Mouse (Mus musculus) fat pad, adult 2 months (tissue): ENCODE measurements around the gene Arhgef3.

Source experiments
- DNase-seq: peaks from one replicate; pipeline ENCODE4 v3.0.0-alpha.2; 2011; ENCODE audit warnings: low read depth, low spot score; ENCODE audit errors: extremely low read depth

Arhgef3 gene

DNA sequence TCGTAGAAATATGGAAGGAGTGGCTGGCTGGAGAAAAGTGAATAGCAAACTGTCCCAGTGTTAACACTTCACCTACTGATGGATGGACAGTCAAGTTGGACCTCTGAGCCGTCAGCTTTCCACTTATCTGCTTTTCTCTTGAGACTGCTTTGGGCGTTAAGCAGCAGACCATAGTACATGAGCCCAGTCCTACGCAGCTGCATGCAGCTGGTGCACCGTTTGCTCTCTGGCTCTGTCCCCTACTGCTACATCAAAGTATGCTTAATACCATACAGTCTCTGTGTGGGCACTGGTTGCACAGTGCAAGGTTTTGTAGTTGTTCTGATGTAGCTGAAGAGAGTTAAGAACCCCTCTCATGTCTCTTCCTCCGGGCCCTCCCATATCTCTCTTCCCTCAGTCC, 285.8 kb downstream of the Arhgef3 start:
- no peak for DNase-seq

DNA sequence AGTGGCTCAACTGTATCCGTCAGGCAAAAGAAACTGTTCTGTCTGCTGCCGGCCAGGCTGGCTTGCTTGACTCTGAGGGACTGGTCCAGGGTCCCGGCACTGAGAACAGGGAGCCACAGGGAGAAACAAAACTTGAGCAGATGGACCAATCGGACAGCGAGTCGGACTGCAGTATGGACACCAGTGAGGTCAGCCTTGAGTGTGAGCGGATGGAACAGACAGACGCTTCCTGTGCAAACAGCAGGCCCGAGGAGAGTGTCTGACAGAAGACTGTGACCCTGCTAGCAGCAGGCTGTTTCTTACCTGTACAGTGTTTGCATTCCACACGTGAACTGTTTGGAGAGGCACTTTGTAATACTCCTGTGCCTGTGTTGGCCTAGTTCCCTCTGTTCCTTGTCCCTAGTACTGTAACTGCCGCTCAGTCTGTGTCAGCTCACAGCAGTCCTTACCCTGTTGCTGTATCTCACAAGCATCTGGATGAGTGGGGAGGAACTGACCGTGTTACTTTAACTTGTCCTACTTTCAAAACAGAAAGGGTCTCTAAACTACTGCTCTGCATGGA, 287.1 kb downstream of the Arhgef3 start:
- DNase-seq, result no peak

DNA sequence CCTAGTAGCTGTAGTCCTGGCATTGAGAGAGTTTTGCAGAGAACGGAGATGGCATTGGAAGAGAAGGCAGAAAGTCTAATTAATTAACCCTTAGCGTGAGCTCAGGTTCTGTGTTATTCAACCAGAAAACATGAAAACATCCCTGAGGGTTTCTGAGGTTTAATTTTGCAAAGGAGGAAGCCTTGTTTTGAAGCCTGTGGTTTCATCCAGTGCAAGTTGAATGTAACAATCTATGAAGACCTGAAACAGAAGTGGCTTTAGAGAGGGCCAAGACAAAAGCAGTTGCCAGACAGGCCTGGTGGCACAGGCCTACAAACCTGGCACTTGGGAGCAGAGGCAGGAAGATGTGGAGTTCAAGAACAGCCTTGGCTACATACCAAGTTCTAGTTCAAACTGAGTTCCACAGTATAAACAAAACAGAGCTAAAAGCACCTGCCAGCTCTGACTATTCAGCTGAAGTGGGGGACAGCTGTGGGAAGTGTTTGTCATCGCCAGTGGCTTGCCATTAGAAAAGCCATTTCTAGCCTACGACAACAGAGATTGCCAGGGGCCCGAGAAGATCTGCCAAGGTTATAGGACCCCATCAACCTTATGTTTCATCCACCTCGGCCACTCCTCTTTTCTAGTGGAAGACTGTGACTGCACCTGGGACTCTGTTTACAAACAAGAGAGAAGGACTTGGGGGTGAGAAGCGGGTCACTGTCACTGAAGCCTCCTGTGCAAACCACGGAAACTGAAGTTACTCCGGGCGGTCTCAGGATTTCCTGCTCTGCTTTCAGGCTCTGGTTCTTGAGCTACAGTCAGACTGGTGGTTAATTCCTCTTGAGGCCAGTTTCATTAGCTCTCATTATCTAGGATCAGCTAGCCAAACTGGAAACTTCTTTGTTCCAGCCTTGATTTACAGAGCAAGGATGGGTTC, 287.9 kb downstream of the Arhgef3 start:
- no peak for DNase-seq

- DNase-seq, result no peak
Measured at GRCm38 (mm10) chr14:27405452-27405851, 290.8 kb downstream of the Arhgef3 start.

DNA sequence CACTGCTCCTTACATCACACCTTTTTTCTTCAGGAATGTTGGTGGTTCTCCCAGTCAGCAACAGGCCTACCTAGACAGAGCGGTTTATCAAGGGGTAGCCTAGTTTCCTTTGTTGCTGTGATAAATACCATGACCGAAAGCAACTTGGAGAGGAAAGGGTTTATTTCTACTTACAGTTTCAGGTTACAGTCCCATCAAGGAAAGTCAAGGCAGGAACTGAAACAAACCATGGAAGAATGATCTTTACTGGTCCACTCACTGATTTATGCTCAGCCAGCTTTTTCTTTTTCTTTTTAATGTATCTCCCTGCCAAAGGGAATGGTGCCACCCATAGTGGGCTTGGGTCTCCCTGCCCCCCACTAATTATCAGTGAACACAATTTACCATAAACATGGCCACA, 291.2 kb downstream of the Arhgef3 start:
- no peak for DNase-seq

GRCm38 (mm10) chr14:27408240-27408639, 293.5 kb downstream of the Arhgef3 start:
- DNase-seq, result no peak

DNA sequence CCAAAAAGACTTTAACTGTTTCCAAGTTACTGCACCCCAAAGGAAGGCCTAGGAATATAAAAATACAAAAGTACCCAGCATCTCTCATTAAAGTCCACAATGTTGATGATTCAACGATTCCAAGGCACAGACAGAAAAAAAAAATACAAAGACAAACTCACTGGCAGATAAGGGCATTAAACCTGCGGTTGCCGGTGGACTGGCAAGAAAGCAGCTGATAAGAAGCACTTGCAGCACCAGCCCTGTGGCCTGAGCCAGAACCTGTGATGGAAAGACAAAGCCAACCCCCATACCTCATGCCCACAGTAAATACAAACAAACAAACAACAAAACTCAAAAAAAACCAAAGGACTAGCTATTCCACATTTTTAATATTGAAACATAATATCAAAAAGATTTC, 295.0 kb downstream of the Arhgef3 start:
- no peak for DNase-seq

GRCm38 (mm10) chr14:27411492-27411891, 296.8 kb downstream of the Arhgef3 start:
- DNase-seq, result no peak

- no peak for DNase-seq
Measured at GRCm38 (mm10) chr14:27412699-27413098, 298.0 kb downstream of the Arhgef3 start.

- DNase-seq, result no peak
Measured at GRCm38 (mm10) chr14:27413961-27414360, 299.3 kb downstream of the Arhgef3 start.

DNA sequence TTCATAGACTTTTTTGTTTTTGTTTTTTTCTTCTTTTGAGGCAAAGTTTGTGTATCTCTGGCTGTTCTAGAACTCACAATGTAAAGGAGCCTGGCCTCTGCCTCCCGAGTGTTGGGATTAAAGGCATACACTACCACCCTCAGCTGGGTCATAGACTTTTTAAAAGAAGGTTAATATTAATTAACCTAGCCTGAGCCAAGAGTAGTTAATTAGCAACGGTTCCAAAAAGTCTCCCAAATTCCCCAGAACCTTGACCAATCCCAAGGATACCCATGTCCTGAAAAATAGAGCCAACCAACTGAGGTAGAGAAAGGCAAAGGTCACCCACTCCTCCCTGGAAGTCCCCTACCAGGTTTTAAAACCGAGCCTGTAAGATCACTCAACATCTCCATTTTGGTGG, 306.1 kb downstream of the Arhgef3 start:
- no peak for DNase-seq

- no peak for DNase-seq
Measured at GRCm38 (mm10) chr14:27422301-27422700, 307.6 kb downstream of the Arhgef3 start.

DNA sequence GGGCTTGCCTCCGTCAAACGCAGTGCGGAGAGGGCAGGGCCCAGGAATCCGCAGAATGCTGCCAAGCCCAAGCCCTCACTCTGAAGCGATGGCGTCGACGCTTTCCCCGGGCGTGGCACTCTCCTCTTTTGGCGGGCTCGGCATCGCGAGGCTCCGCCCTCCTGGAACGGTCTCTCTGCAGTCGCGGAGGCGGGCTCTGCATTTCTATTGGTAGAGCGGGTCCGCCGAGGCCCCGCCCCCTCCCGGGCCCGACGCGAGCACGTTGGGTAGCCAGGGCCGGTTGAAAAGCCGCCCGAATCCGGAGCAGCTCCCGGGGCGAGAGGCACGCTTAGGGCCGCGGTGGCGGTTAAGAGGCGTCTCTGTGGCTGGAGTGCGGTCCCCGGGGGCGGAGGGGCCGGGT, 313.9 kb downstream of the Arhgef3 start, which contains the start of gene Fam208a:
TSS of gene Fam208a (plus strand) at position 262 of the 400 bp plus-strand sequence.
- no peak for DNase-seq

- no peak for DNase-seq
Measured at GRCm38 (mm10) chr14:27428973-27429711, 314.4 kb downstream of the Arhgef3 start.

- no peak for DNase-seq
Measured at GRCm38 (mm10) chr14:27430280-27430679, 315.6 kb downstream of the Arhgef3 start.

GRCm38 (mm10) chr14:27432064-27432463, 317.4 kb downstream of the Arhgef3 start:
- no peak for DNase-seq

- no peak for DNase-seq
Measured at GRCm38 (mm10) chr14:27436116-27436515, 321.4 kb downstream of the Arhgef3 start.

DNA sequence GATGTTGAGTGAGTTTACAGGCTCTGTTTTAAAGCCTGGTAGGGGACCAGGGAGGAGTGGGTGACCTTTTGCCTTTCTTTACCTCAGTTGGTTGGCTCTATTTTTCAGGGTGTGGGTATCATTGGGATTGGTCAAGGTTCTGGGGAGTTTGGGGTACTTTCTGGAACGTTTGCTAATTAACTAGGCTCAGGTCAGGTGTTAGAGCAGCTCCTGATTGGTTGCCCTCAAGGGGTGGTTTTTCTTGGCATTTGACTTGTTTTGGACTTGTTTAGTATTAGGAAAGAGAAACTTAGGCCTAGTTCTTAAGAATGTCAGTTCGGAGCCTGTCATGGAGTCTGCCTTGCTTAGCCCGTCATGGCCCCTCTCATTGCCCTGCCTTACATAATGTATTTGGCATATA, 322.1 kb downstream of the Arhgef3 start:
- DNase-seq, result no peak

- DNase-seq, result no peak
Measured at GRCm38 (mm10) chr14:27440921-27441320, 326.2 kb downstream of the Arhgef3 start.

GRCm38 (mm10) chr14:27444851-27445281, 330.2 kb downstream of the Arhgef3 start:
- DNase-seq, result no peak

GRCm38 (mm10) chr14:27446963-27447362, 332.3 kb downstream of the Arhgef3 start:
- DNase-seq, result no peak
